Comparison of ENCODE assay signal across 9 mouse cellular contexts in genomic region chr10:69253075-69253685, GRCm38 (mm10). TPM values are rescaled to one million over a fixed set of nuclear protein-coding genes. Genes with fewer than 3 reads are reported as not detected.
DNase-seq lines count a peak whose midpoint lies in the region; ATAC-seq and TF ChIP-seq lines count a peak whose summit lies in the region.
"Had no signal": no experiment of that assay in that cellular context is flagged by ENCODE, and none has a peak within 500 bp of the region (broad histone marks: within the 10 kb centered on the region; RNA-seq: fewer than 3 reads in every experiment).

No protein-coding gene starts in this region.

- DNase-seq in lung, postnatal 0 days (ENCODE audit: low spot score), result peak; percentile 43
- no peak for DNase-seq in lung, postnatal 14 days
- peak; percentile 80 for DNase-seq in heart, embryonic 10.5 days (ENCODE audit: low spot score)
- no peak for DNase-seq in adrenal gland, postnatal 36 days
- DNase-seq in left cerebral cortex, adult 11 months (ENCODE audit: low spot score), result no peak
- DNase-seq in cerebellum, postnatal 4 days (ENCODE audit: low spot score in 2 of 2), result no peak

- TF ChIP-seq EP300 in lung, postnatal 0 days (IDR thresholded peaks at IDR 0.05), result no peak

- H3K4me2 ChIP-seq in lung, postnatal 0 days (replicated peaks; ENCODE audit: low read depth, low read length), result no peak overlapping the region
- no peak overlapping the region for H3K4me2 ChIP-seq in kidney, embryonic 15.5 days
- no peak overlapping the region for H3K4me2 ChIP-seq in neural tube, embryonic 15.5 days

- TF ChIP-seq CTCF in lung, postnatal 0 days (IDR thresholded peaks at IDR 0.05), result no peak

- H3K9ac ChIP-seq in lung, postnatal 0 days (replicated peaks; ENCODE audit: low read depth), result no peak overlapping the region
- H3K9ac ChIP-seq in kidney, embryonic 15.5 days, result no peak overlapping the region
- H3K9ac ChIP-seq in neural tube, embryonic 15.5 days (replicated peaks), result no peak overlapping the region

- H3K36me3 ChIP-seq in lung, postnatal 0 days (ENCODE audit: insufficient read depth, low read length), result no peaks in the 10 kb centered on the region; the same call in 1 of the 2 replicates
- peaks cover 29% of the 10 kb centered on the region for H3K36me3 ChIP-seq in heart, embryonic 10.5 days
- H3K36me3 ChIP-seq in kidney, embryonic 15.5 days, result peaks cover 21% of the 10 kb centered on the region
- peaks cover 11% of the 10 kb centered on the region for H3K36me3 ChIP-seq in neural tube, embryonic 15.5 days

- peak; percentile 20 for ATAC-seq in lung, postnatal 0 days
- peak; percentile 66 for ATAC-seq in kidney, embryonic 15.5 days (replicated peaks; ENCODE audit: low FRiP score)
- no peak for ATAC-seq in neural tube, embryonic 15.5 days (ENCODE audit: low FRiP score)

- peaks cover 17% of the 10 kb centered on the region for H3K4me1 ChIP-seq in lung, postnatal 0 days (ENCODE audit: insufficient read depth, low read depth, low read length)
- H3K4me1 ChIP-seq in heart, embryonic 10.5 days, result peaks cover 37% of the 10 kb centered on the region
- H3K4me1 ChIP-seq in kidney, embryonic 15.5 days, result peaks cover 48% of the 10 kb centered on the region
- peaks cover 29% of the 10 kb centered on the region for H3K4me1 ChIP-seq in neural tube, embryonic 15.5 days

- no peaks in the 10 kb centered on the region for H3K27me3 ChIP-seq in lung, postnatal 0 days (replicated peaks; ENCODE audit: insufficient read depth, low read length)
- H3K27me3 ChIP-seq in heart, embryonic 10.5 days (ENCODE audit: insufficient read depth, poor library complexity, severe bottlenecking), result no peaks in the 10 kb centered on the region
- no peaks in the 10 kb centered on the region for H3K27me3 ChIP-seq in kidney, embryonic 15.5 days
- H3K27me3 ChIP-seq in neural tube, embryonic 15.5 days (replicated peaks), result no peaks in the 10 kb centered on the region

- H3K9me3 ChIP-seq in lung, postnatal 0 days (ENCODE audit: low read length), result no peaks in the 10 kb centered on the region
- no peaks in the 10 kb centered on the region for H3K9me3 ChIP-seq in heart, embryonic 10.5 days
- no peaks in the 10 kb centered on the region; the same call in 1 of the 2 replicates for H3K9me3 ChIP-seq in kidney, embryonic 15.5 days (replicated peaks)
- no peaks in the 10 kb centered on the region for H3K9me3 ChIP-seq in neural tube, embryonic 15.5 days (replicated peaks)

- 38% methylated on average over 5 of the region's 5 CpGs for WGBS in lung, postnatal 0 days
- 28% methylated on average over 5 of the region's 5 CpGs for WGBS in heart, embryonic 10.5 days
- 10% methylated on average over 5 of the region's 5 CpGs for WGBS in kidney, embryonic 15.5 days
- WGBS in neural tube, embryonic 15.5 days, result 47% methylated on average over 5 of the region's 5 CpGs

- H3K4me3 ChIP-seq in lung, postnatal 0 days (ENCODE audit: low read depth, low read length), result no peak overlapping the region
- no peak overlapping the region for H3K4me3 ChIP-seq in heart, embryonic 10.5 days
- H3K4me3 ChIP-seq in kidney, embryonic 15.5 days (replicated peaks), result no peak overlapping the region
- H3K4me3 ChIP-seq in neural tube, embryonic 15.5 days (replicated peaks), result no peak overlapping the region

- H3K27ac ChIP-seq in lung, postnatal 0 days (ENCODE audit: low read length), result peak overlapping the region; percentile 43; the same call in 1 of the 2 replicates
- peak overlapping the region; percentile 89 for H3K27ac ChIP-seq in heart, embryonic 10.5 days
- peak overlapping the region; percentile 96 for H3K27ac ChIP-seq in kidney, embryonic 15.5 days
- H3K27ac ChIP-seq in neural tube, embryonic 15.5 days (replicated peaks), result peak overlapping the region; percentile 45

RNA-seq across cellular contexts. Expression of gene A930033H14Rik, which starts 40.3 kb away (rescaled TPM):
- polyA plus RNA-seq in lung, postnatal 0 days (2015; fragmentation: Nextera tagmentation; extraction: Ambion mirVana), result 0.90 and 1.00 TPM in 2 replicates
- 1.7 and 1.9 TPM in 2 replicates for polyA plus RNA-seq in heart, embryonic 10.5 days (2016; fragmentation: Nextera tagmentation; extraction: Ambion mirVana)
- polyA plus RNA-seq in kidney, embryonic 15.5 days (2015; fragmentation: Nextera tagmentation; extraction: Ambion mirVana), result 2.0 and 2.2 TPM in 2 replicates
- polyA plus RNA-seq in neural tube, embryonic 15.5 days (2015; fragmentation: Nextera tagmentation; extraction: Ambion mirVana), result 1.3 and 1.4 TPM in 2 replicates
- 1 to 10 TPM; 1.2 to 2.8 TPM for total RNA-seq in adrenal gland, postnatal 36 days (2021)
- total RNA-seq: MEL had no signal

Comparison
In these comparisons a context has a peak if more than half of its experiments do, and no peak if none do; other contexts are left out.
1. DNase-seq: peak in lung, postnatal 0 days (single experiment) and heart, embryonic 10.5 days (single experiment); none in lung, postnatal 14 days (single experiment), adrenal gland, postnatal 36 days (0 of 2), left cerebral cortex, adult 11 months (single experiment) and cerebellum, postnatal 4 days (0 of 2).
2. H3K27ac ChIP-seq: peak in every context shown above with its lines; median percentile 96 in kidney, embryonic 15.5 days; 89 in heart, embryonic 10.5 days; 45 in neural tube, embryonic 15.5 days; 43 in lung, postnatal 0 days.